Mouse (Mus musculus) c-Kit-positive CD71-positive TER-119-negative erythroid progenitor cells, embryonic 14.5 days (primary cell): ENCODE results near the gene Dmrta1.
"Not testable (repeated sequence)": the region's sequence is repeated elsewhere in the genome, so short reads cannot be mapped to it uniquely, and the experiment has no call there.

Experiments used
- DNase-seq: peaks from one replicate; pipeline ENCODE4 v3.0.0-alpha.2; 2013; ENCODE audit warnings: low read depth

The Dmrta1 gene

DNA sequence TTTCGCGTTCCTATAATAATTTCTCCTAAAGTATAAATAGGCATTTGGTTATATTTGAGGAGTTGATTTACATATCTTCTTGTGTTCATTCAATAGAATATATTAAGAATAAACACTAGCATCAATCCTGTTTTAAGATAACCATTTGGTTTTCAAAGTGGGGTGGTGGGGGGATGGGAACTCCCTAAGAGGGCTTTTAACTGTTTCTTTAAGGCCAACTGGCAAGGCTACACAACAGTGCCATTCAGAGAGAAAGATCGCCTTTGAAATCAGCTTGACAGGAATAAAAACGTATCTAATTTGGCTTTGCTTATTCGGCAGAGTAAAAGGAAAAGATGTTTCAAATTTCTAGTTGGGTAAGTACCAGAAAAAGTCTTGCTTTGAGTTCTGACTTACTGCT, at the start of gene Dmrta1:
Gene Dmrta1, plus strand, starts transcription at position 242 of the 400 bp plus-strand sequence.
- DNase-seq, result no peak

- no peak for DNase-seq
Measured at GRCm38 (mm10) chr4:89630374-89631079, 48.7 kb upstream of the Dmrta1 start.

DNA sequence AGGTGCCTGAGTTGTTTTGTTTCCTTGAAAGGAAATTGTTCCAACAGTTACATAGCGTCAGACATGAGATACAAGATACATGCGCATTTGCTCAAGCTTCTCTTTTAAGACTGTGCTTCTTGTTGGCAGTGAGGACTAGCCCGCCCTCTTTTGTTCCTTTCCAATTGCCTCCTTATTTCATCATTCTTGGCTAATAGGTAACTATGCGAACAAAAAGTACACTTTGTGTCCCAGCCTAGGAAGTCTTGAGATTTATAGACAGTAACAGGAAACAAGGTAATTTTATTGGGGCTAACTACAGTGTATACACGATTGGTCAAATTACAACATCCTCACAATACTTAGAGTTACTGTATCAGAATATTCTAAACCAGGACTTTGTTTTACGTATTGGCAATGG, 47.7 kb upstream of the Dmrta1 start:
- no peak for DNase-seq

DNA sequence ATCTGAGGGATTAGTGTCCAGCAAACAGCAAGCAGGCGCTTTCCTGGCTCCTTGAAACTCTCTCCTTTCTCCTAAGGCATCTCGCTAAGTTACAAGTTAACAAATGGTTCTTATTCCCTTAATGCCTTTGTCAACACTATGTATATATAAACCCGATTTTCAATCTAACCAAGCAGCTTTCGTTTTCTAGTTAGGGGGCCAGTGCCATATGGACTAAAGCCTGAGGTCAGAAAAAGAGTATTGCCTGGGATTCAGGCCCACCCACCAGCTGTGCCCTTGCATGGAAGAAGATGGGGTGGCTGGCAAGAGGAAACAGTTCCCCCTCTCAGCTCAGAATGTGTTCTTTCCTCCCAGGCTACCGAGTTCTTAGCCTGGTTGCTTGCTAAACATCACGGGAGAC, 40.6 kb upstream of the Dmrta1 start:
- no peak for DNase-seq

GRCm38 (mm10) chr4:89644235-89645115, 34.8 kb upstream of the Dmrta1 start:
- DNase-seq, result no peak

DNA sequence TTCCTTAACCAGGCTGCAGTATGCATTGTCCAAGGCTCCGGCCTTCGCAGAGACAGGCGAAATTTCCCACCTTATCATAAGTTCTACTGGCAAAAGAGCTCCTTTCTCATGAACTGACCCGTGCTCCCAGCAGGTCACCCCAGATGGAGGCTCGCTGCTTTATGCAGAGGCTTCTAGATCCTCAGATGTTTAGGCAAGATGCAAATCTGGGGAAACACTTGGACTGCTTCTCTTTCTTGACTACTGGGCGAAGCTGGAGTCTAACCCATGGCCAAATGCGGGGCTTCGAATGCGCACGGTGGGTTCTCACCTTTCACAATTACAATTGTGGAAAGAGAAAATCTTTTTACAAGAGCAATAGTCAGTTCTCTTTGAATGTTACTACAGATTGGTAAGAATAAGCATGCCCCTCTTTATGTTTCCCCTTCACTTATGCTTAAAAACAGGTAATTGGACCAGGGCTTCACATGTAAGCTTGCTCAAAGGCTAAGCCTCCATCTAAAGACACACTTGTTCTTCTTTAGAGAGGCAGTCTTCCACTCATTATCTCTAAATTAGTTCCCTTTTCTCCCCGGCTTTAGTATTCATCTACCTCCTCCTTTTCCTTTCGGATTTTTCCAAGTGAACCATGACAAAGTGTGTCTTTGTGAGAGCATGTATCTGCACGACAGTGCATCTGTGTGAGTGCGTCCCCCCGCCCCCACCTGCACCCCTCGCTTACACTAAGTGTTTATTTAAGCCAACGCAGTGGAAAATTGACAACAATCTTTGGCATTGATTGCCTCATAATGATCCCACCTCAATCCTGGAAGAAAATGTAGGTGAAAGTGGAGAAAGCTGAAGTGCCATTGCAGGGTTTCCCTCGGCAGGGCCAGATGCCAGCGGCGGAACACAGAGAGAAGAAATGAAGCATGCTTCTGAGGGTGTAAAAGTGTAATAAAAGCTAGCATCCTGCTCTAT, 28.6 kb upstream of the Dmrta1 start:
- DNase-seq, result no peak

DNA sequence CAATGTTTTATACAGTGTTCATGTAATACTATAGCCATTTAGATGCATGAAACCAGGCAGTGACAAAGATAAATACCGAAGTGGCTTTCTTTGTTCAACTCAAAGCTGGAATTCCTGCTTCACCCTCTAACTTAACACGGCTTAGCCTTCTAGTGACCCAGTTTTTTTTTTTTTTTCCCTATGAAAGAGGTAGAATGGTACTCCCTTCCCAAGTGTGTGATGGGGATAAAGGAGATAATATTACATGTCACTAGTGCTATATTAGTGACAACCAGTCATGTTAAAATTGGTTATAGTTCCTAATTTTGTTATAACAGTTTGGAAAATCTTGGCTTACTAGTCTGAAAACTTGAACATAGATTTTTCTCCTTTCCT, 27.9 kb upstream of the Dmrta1 start:
- no peak for DNase-seq

GRCm38 (mm10) chr4:89651779-89652178, 27.5 kb upstream of the Dmrta1 start:
- no peak for DNase-seq

DNA sequence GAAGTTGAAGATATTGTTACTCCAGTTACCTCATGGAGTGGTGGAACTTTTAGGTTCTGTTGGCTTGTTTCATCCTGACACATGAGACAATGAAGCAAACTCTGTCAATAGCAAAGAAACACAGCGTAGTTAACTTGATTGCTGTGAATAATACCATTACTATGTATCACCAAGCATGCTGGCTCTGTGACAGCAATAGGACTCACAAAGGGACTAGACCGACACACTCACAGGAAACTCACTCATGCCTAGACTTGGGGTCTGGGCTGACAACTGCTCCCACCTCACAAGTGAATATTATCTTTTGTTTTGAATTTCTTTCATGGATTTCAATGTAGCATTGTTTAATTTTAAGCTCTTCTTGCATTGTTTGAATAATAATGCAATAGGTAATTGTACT, 15.8 kb upstream of the Dmrta1 start:
- DNase-seq, result no peak

DNA sequence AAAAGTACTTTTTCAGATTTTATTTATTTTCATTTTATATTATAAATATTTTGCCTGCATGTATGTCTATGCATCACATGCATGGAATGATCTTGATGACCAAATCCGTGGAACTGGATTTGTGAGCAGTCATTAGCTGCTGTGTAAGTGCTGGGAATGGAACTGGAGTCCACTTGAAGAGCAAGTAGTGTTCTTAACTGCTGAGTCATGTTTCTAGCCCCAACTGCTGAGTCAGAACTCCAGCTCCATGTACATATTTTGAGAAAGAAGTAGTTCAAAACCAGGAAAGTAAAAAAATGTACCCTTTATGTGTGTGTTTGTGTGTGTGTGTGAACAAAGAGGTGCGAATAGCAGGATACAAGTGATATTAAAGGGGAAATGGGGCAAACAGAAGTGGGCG, 4.5 kb upstream of the Dmrta1 start:
- no peak for DNase-seq

DNA sequence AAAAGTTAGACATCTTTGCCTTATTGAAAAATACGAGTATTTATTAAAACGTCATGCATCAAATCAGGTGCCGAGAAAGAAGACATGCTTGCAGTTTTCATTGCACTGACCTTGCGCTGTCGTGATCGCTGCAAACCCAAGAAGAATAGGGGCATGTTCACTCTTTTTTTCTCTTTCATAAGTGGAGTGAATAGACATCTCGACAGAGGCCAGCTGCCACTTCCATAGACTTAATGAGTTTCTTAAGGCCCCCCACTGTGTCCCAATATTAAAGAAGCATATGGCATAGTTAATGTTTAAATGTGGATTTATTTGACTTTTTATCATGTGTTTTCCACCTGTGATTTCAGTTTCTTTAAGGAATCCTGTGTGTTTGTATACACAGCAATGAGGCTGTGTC, 1.3 kb upstream of the Dmrta1 start:
- no peak for DNase-seq

GRCm38 (mm10) chr4:89678713-89679112, 523 bp upstream of the Dmrta1 start:
- no peak for DNase-seq

DNA sequence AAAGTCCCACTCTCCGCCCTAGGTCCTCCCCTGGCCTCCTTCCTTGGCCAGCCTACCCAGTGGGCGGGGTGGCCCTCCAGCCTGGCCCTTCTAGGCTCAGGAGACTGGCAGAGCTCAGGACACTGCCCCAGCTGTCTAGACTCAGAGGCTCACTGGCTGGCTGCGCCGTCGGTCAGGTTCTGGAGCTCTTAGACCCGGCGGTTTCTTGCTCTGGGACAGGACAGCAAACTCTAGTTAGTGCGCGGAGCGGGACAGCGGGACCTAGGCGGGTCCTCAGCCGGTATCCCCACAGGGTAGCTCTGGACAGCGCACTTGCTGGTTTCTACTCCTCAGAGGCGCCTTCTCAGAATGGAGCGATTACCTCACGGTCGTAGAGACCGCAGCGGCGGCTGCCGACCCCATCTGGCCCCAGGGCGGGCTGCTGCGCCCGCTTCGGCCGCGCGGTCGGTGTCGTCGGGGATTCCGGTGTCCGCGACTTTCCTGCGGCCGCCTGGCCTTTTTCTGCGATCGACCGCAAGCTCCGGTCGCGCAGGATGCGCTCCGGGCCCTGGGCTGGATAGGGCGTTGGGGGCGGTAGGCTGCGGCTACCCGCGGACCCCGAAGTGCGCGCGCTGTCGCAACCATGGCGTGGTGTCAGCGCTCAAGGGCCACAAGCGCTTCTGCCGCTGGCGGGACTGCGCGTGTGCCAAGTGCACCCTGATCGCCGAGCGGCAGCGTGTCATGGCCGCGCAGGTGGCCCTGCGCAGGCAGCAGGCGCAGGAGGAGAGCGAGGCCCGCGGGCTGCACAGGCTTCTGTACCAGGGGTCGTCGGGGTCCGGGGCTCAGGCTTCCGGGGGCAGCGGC, 8.9 kb downstream of the Dmrta1 start:
- no peak for DNase-seq

GRCm38 (mm10) chr4:89688804-89689497, 9.7 kb downstream of the Dmrta1 start:
- DNase-seq, result no peak

- no peak for DNase-seq
Measured at GRCm38 (mm10) chr4:89691936-89692335, 12.7 kb downstream of the Dmrta1 start.

- no peak for DNase-seq
Measured at GRCm38 (mm10) chr4:89692780-89693179, 13.5 kb downstream of the Dmrta1 start.

GRCm38 (mm10) chr4:89695589-89695988, 16.4 kb downstream of the Dmrta1 start:
- DNase-seq, result no peak

DNA sequence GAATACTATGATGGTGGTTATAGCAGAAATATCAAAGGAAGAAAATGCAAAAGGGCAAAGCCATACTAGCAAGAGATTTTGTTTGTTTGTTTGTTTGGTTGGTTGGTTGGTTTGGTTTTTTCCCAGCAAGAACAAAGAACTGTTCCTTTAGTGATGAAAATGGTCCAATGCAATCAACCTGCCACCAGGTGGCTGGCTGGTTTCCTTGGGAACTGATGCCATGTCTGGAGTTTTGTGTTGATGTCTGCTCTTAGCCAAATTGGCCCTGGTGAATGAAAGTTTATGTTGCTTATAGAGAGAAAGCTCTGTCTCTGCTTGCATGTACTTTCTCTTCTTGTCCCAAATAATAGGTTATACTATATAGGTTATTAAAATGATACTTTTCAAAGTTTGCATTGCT, 18.7 kb downstream of the Dmrta1 start:
- DNase-seq, result no peak

DNA sequence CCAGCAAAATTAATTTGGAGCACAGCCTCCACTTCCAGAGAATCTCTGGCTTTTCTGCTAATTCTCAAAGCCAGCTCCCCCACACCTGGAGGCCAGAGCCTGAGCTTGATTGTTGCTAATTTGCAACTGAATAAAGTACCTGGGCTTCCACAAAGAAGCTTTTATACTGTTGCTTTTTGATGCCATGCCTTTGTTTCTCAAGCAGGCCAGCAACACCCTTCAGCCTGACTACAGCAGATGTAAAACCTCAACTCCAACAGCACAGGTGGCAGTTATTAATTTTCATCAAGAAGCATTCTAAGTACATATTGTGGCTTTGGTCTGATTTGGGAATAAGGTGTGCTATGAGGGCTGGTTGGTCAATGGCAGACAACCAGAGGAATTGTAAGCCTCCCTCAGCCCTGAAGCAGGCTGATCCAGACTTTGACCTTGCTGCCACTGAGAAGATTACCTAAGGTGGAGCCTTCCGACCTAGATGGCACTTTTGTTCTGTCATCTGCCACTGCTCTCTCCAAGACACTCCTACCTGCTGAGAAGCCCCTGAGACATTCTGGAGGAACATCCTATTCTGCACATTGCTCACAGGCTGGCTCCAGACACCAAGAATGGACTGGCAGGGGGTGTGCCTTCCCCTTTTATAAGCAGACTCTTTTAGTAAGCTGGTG, 44.4 kb downstream of the Dmrta1 start:
- not testable (repeated sequence) for DNase-seq
